Mouse (Mus musculus) CH12.LX (cell line): ENCODE data around the gene Pla1a. TPM values are rescaled to one million over a fixed set of nuclear protein-coding genes. Genes with fewer than 3 reads are reported as not detected.

Source experiments
- DNase-seq: peaks from one replicate; pipeline ENCODE4 v3.0.0-alpha.2; 2013; ENCODE audit errors: extremely low read depth
- H3K27ac ChIP-seq: 2 replicates; pipeline ENCODE4 v1.5.1; 2012; ENCODE audit warnings: low read depth, mild to moderate bottlenecking, control low read depth, moderate library complexity; ENCODE audit not compliant: insufficient read depth
- H3K27me3 ChIP-seq: replicated peaks from 2 replicates; pipeline ENCODE3; 2012; ENCODE audit warnings: inconsistent platforms
- H3K36me3 ChIP-seq, 2 experiments: replicated peaks in 1 of 2; 2 replicates each; pipeline versions ENCODE3 to v1.6.1; 2012; ENCODE audit warnings: inconsistent platforms in 1 of 2, low read length in 1 of 2, mild to moderate bottlenecking in 1 of 2, mixed read lengths in 1 of 2, moderate library complexity in 1 of 2; ENCODE audit not compliant: control insufficient read depth in 1 of 2, insufficient read depth in 1 of 2
- H3K4me1 ChIP-seq, 2 experiments: 2 replicates each; pipeline ENCODE4 v1.6.1; 2012; ENCODE audit warnings: inconsistent platforms in 1 of 2, moderate library complexity in 1 of 2; ENCODE audit not compliant: insufficient read depth in 2 of 2, control insufficient read depth in 1 of 2
- H3K4me2 ChIP-seq: 2 replicates; pipeline ENCODE4 v1.6.1; 2012; ENCODE audit warnings: low read depth, mild to moderate bottlenecking, control low read depth; ENCODE audit not compliant: poor library complexity, insufficient read depth, severe bottlenecking
- H3K4me3 ChIP-seq, 3 experiments: fragments of 150-350 bp in 1 of 3; sonication (generic) in 1 of 3; replicated peaks in 1 of 3; 2 replicates each; pipeline versions ENCODE3 to v1.5.1; 2011 to 2012; ENCODE audit warnings: low read depth in 2 of 3, low read length in 2 of 3, mild to moderate bottlenecking in 2 of 3, moderate library complexity in 2 of 3, control low read depth in 1 of 3, improper control_type of control experiment in 1 of 3, inconsistent platforms in 1 of 3, mixed read lengths in 1 of 3; ENCODE audit not compliant: poor library complexity in 1 of 3
- H3K79me2 ChIP-seq: replicated peaks from 2 replicates; pipeline ENCODE4 v1.6.1; 2012; ENCODE audit warnings: mild to moderate bottlenecking, moderate library complexity; ENCODE audit not compliant: control insufficient read depth, poor library complexity, insufficient read depth, severe bottlenecking; ENCODE audit errors: extremely low read depth
- H3K9ac ChIP-seq: 2 replicates; pipeline ENCODE4 v1.6.1; 2012; ENCODE audit warnings: low read depth, mild to moderate bottlenecking, control low read depth, moderate library complexity; ENCODE audit not compliant: insufficient read depth
- H3K9me3 ChIP-seq: replicated peaks from 2 replicates; pipeline ENCODE3; 2012; ENCODE audit warnings: low read length, inconsistent platforms, mixed read lengths
- CHD1 ChIP-seq: IDR thresholded peaks from 2 replicates; pipeline ENCODE4 v1.6.1; 2012; ENCODE audit warnings: low read depth, low read length, improper control_type of control experiment, inconsistent platforms
- CHD2 ChIP-seq: IDR thresholded peaks from 2 replicates; pipeline ENCODE4 v1.6.1; 2011; ENCODE audit warnings: low read length, improper control_type of control experiment
- EP300 ChIP-seq: IDR thresholded peaks from 2 replicates; pipeline ENCODE4 v1.6.1; 2011; ENCODE audit warnings: low read length, improper control_type of control experiment
- ETS1 ChIP-seq: conservative IDR thresholded peaks from 2 replicates; pipeline ENCODE4 v1.6.1; 2012; ENCODE audit warnings: low read depth, mild to moderate bottlenecking, inconsistent platforms, low read length, improper control_type of control experiment, moderate library complexity
- HCFC1 ChIP-seq: IDR thresholded peaks from 2 replicates; pipeline ENCODE4 v1.6.1; 2012; ENCODE audit warnings: low read depth, mild to moderate bottlenecking, inconsistent platforms, low read length, improper control_type of control experiment
- JUND ChIP-seq: conservative IDR thresholded peaks from 2 replicates; pipeline ENCODE4 v1.6.1; 2011; ENCODE audit warnings: low read depth, low read length, improper control_type of control experiment
- MAX ChIP-seq: IDR thresholded peaks from 2 replicates; pipeline ENCODE4 v1.6.1; 2011; ENCODE audit warnings: low read length, improper control_type of control experiment
- MYC ChIP-seq: IDR thresholded peaks from 2 replicates; pipeline ENCODE4 v1.6.1; 2011; ENCODE audit warnings: low read depth, mild to moderate bottlenecking, improper control_type of control experiment, low read length
- NRF1 ChIP-seq: IDR thresholded peaks from 2 replicates; pipeline ENCODE4 v1.6.1; 2014; ENCODE audit warnings: low read depth, mild to moderate bottlenecking, inconsistent platforms, low read length, improper control_type of control experiment, moderate library complexity
- PAX5 ChIP-seq: IDR thresholded peaks from 2 replicates; pipeline ENCODE4 v1.6.1; 2012; ENCODE audit warnings: low read length, inconsistent platforms, mixed read lengths
- SIN3A ChIP-seq: IDR thresholded peaks from 2 replicates; pipeline ENCODE4 v1.6.1; 2012; ENCODE audit warnings: low read length, improper control_type of control experiment, inconsistent platforms
- TBP ChIP-seq: conservative IDR thresholded peaks from 2 replicates; pipeline ENCODE4 v1.6.1; 2011; ENCODE audit warnings: low read depth, low read length, improper control_type of control experiment
- UBTF ChIP-seq: IDR thresholded peaks from 2 replicates; pipeline ENCODE4 v1.6.1; 2012; ENCODE audit warnings: low read depth, mild to moderate bottlenecking, inconsistent platforms, low read length, improper control_type of control experiment, moderate library complexity
- USF1 ChIP-seq: IDR thresholded peaks from 2 replicates; pipeline ENCODE4 v1.6.1; 2014; ENCODE audit warnings: low read depth, mild to moderate bottlenecking, inconsistent platforms, low read length, improper control_type of control experiment
- ZC3H11A ChIP-seq: IDR thresholded peaks from 2 replicates; pipeline ENCODE4 v1.6.1; 2012; ENCODE audit warnings: low read depth, mild to moderate bottlenecking, inconsistent platforms, low read length, improper control_type of control experiment
- ZNF384 ChIP-seq: IDR thresholded peaks from 2 replicates; pipeline ENCODE4 v1.6.1; 2012; ENCODE audit warnings: low read depth, low read length, improper control_type of control experiment, inconsistent platforms
- dilution Hi-C: fragments of 300-500 bp; cut with MboI; formaldehyde crosslinking; loops from 2 replicates; pipeline ENCODE4 v1.14.3; 2020; ENCODE audit warnings: low sequenced_read_pairs; ENCODE audit not compliant: extremely low pct_unique_long_range_greater_than_20kb, extremely low pct_ligation_motif_present
- in situ Hi-C: fragments of 300-500 bp; cut with MboI; formaldehyde crosslinking; loops from 3 replicates; pipeline ENCODE4 v1.14.3; 2019; ENCODE audit warnings: low sequenced_read_pairs, low pct_ligation_motif_present, low pct_unique_long_range_greater_than_20kb, mixed read lengths
- polyA plus RNA-seq: library from polyadenylated mRNA; unstranded; fragments of >175 nt; gene quantifications from 2 replicates; pipeline ENCODE4 v1.2.1, GENCODE M21; 2012; ENCODE audit warnings: low read depth; ENCODE audit not compliant: insufficient read length
- total RNA-seq, 2 experiments: library from RNA; depleted of rRNA; stranded (reverse); fragments of 300-350 nt in 1 of 2; fragments of >200 nt in 1 of 2; gene quantifications; 2 replicates each; pipeline ENCODE4 v1.2.3; 2012 to 2014

Pla1a gene
- total and polyA plus RNA-seq, 3 experiments, result 9.3 to 27.9 (median 14.3) TPM

GRCm38 (mm10) chr16:38439190-38439589 is 6.2 kb upstream of the Pla1a start:
- Histone ChIP-seq H3K79me2 (no peaks in the 10 kb centered on the region), H3K36me3 (peaks cover under 1 to 14% of the 10 kb centered on the region in 2 experiments), H3K9me3 (peaks cover under 1% of the 10 kb centered on the region), H3K27ac (no peak overlapping the region), H3K4me2 (no peak overlapping the region), H3K9ac (no peak overlapping the region), H3K4me3 (no peak overlapping the region), H3K27me3 (no peaks in the 10 kb centered on the region), H3K4me1 (peaks cover 17 to 47% of the 10 kb centered on the region in 2 experiments)
- dilution Hi-C loops (no loop called here), in situ Hi-C loops (no loop called here)
- DNase-seq, result no peak
- TF ChIP-seq JUND, result no peak

- H3K4me1 ChIP-seq, result peaks cover 23 to 40% of the 10 kb centered on the region in 2 experiments
- DNase-seq, result no peak
- no peaks in the 10 kb centered on the region for H3K27me3 ChIP-seq
- dilution Hi-C loops, result no loop called here
- no peaks in the 10 kb centered on the region for H3K9me3 ChIP-seq
- no peak overlapping the region for H3K27ac ChIP-seq
- in situ Hi-C loops, result no loop called here
- no peak for TF ChIP-seq PAX5
- TF ChIP-seq NRF1, result no peak
- no peak for TF ChIP-seq JUND
- no peak for TF ChIP-seq TBP
- TF ChIP-seq SIN3A, result no peak
- no peak for TF ChIP-seq EP300
- TF ChIP-seq USF1, result no peak
- TF ChIP-seq ZC3H11A, result no peak
- no peak for TF ChIP-seq CHD2
- no peak for TF ChIP-seq CHD1
- TF ChIP-seq UBTF, result no peak
- no peak for TF ChIP-seq HCFC1
- no peak for TF ChIP-seq MAX
- TF ChIP-seq MYC, result no peak
- no peak for TF ChIP-seq ETS1
- TF ChIP-seq ZNF384, result no peak
- no peak overlapping the region for H3K4me3 ChIP-seq
- H3K9ac ChIP-seq, result no peak overlapping the region
- H3K36me3 ChIP-seq, result no peaks in the 10 kb centered on the region
- H3K4me2 ChIP-seq, result no peak overlapping the region
- H3K79me2 ChIP-seq, result no peaks in the 10 kb centered on the region
These were observed 1.4 kb upstream of the Pla1a start for GRCm38 (mm10) chr16:38434295-38434795.
